Mouse (Mus musculus): ENCODE measurements around the gene Pcyt1b. TPM values are rescaled to one million over a fixed set of nuclear protein-coding genes. Genes with fewer than 3 reads are reported as not detected.

The Pcyt1b gene
- total RNA-seq, 2 experiments from 2014 or later, result 2.3 to 3.3 TPM

- DNase-seq (ENCODE audit: low spot score in 2 of 2), result no peak
Measured at GRCm38 (mm10) chrX:93730854-93731253, 76.2 kb downstream of the Pcyt1b start.

- no peak for DNase-seq (ENCODE audit: low spot score in 2 of 2)
Measured at GRCm38 (mm10) chrX:93732407-93732806, 77.7 kb downstream of the Pcyt1b start.

GRCm38 (mm10) chrX:93732975-93733748, 78.5 kb downstream of the Pcyt1b start:
- DNase-seq (ENCODE audit: low spot score in 2 of 2), result no peak

GRCm38 (mm10) chrX:93749165-93749564, 94.5 kb downstream of the Pcyt1b start:
- DNase-seq (ENCODE audit: low spot score in 2 of 2), result no peak

- DNase-seq (ENCODE audit: low spot score in 2 of 2), result no peak
Measured at GRCm38 (mm10) chrX:93750566-93750965, 95.9 kb downstream of the Pcyt1b start.

GRCm38 (mm10) chrX:93755210-93755842, 100.7 kb downstream of the Pcyt1b start:
- no peak for DNase-seq (ENCODE audit: low spot score in 2 of 2)

GRCm38 (mm10) chrX:93756867-93757455, 102.3 kb downstream of the Pcyt1b start:
- DNase-seq (ENCODE audit: low spot score in 2 of 2), result no peak

GRCm38 (mm10) chrX:93760770-93761169, 106.1 kb downstream of the Pcyt1b start:
- DNase-seq (ENCODE audit: low spot score in 2 of 2), result no peak

- no peak for DNase-seq (ENCODE audit: low spot score in 2 of 2)
Measured at GRCm38 (mm10) chrX:93789562-93789961, 134.9 kb downstream of the Pcyt1b start.

DNA sequence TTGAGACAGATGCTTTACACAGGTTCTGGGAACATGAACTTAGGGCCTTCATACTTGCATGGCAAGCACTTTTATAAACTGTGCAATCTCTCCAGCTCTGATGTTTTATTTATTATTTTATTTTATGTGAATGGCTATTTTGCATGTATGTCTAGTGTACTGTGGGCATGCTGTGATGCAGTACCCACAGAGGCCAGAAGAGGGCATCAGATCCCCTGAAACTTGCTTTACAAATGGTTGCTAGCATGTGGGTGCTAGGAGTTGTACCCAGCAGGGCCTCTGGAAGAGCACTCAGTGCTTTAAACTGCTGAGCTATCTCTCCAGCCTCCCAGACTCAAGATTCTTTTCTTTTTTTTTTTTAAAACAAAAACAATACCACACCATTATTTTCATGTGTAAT, 138.5 kb downstream of the Pcyt1b start:
- peak in 1 of 2 experiments; percentile 5 for DNase-seq (ENCODE audit: low spot score in 2 of 2)

Other genes with a start within 250 kb of the Pcyt1b start
- 10 to 100 TPM; 17.8 to 25.5 TPM for gene Pola1, start 22.7 kb upstream of the Pcyt1b start, total RNA-seq (2021)
- gene Pdk3, start 177.3 kb downstream of the Pcyt1b start, total RNA-seq (2021), result 10 to 100 TPM; 24.4 to 26.2 TPM

All from adrenal gland, postnatal 4 days (tissue).